Mouse (Mus musculus) stomach, embryonic 15.5 days (tissue): ENCODE data around the gene Ttl. TPM values are rescaled to one million over a fixed set of nuclear protein-coding genes. Genes with fewer than 3 reads are reported as not detected.

Experiments
- ATAC-seq: fragments of 200-750 bp; cut with Nextera tagmentation; 2 replicates; pipeline ENCODE4 v1.8.0; 2017; ENCODE audit warnings: low read depth, moderate number of reproducible peaks, moderate TSS enrichment; ENCODE audit not compliant: insufficient read depth, low FRiP score
- H3K27ac ChIP-seq: fragments of 300-500 bp; sonication (generic); 2 replicates; pipeline ENCODE4 v1.5.1; 2015; ENCODE audit warnings: mild to moderate bottlenecking, inconsistent platforms
- H3K27me3 ChIP-seq: fragments of 300-500 bp; sonication (generic); replicated peaks from 2 replicates; pipeline ENCODE4 v1.6.1; 2015; ENCODE audit warnings: inconsistent platforms
- H3K36me3 ChIP-seq: fragments of 300-500 bp; sonication (generic); 2 replicates; pipeline ENCODE4 v1.6.1; 2015; ENCODE audit warnings: inconsistent platforms
- H3K4me1 ChIP-seq: fragments of 300-500 bp; sonication (generic); 2 replicates; pipeline ENCODE4 v1.6.1; 2015; ENCODE audit warnings: inconsistent platforms
- H3K4me2 ChIP-seq: fragments of 300-500 bp; sonication (generic); 2 replicates; pipeline ENCODE4 v1.6.1; 2015; ENCODE audit warnings: mild to moderate bottlenecking, inconsistent platforms
- H3K4me3 ChIP-seq: fragments of 300-500 bp; sonication (generic); replicated peaks from 2 replicates; pipeline ENCODE4 v1.5.1; 2015; ENCODE audit warnings: inconsistent platforms
- H3K9ac ChIP-seq: fragments of 300-500 bp; sonication (generic); 2 replicates; pipeline ENCODE4 v1.6.1; 2015; ENCODE audit warnings: inconsistent platforms
- H3K9me3 ChIP-seq: fragments of 300-500 bp; sonication (generic); 2 replicates; pipeline ENCODE4 v1.6.1; 2016; ENCODE audit warnings: inconsistent platforms
- WGBS: fragments of 180-500 bp; shearing (Covaris S2); methylation state at CpG from one replicate; pipeline ENCODE4 v1.1.7; 2015; 5-methylcytosine and 5-hydroxymethylcytosine counted together
- polyA plus RNA-seq: library from polyadenylated mRNA; unstranded; fragments of >200 nt; fragmentation: Nextera tagmentation; extraction: Ambion mirVana; gene quantifications from 2 replicates; pipeline ENCODE4 v1.2.1, GENCODE M21; 2015

Ttl gene
- polyA plus RNA-seq: 13.4 TPM in 2 replicates

- H3K27me3 ChIP-seq: no peaks in the 10 kb centered on the region
- H3K4me1 ChIP-seq: peaks cover 5% of the 10 kb centered on the region; the same call in 1 of the 2 replicates
- H3K9ac ChIP-seq: peak within 1 kb of the TSS; percentile 57
- H3K4me2 ChIP-seq: peak within 1 kb of the TSS; percentile 85
- H3K4me3 ChIP-seq: peak within 1 kb of the TSS; percentile 78
- no peaks in the 10 kb centered on the region; the same call in 1 of the 2 replicates for H3K36me3 ChIP-seq
- peak; percentile 85 for ATAC-seq
- WGBS: 1% methylated on average over 62 of the region's 62 CpGs
- H3K27ac ChIP-seq: peak within 1 kb of the TSS; percentile 70
- H3K9me3 ChIP-seq: no peaks in the 10 kb centered on the region
These were observed at the start of gene Ttl for GRCm38 (mm10) chr2:129065437-129066282. Gene Ttl, plus strand, starts transcription at chr2:129065942.

- Histone ChIP-seq H3K4me1 (no peaks in the 10 kb centered on the region), H3K9ac (no peak overlapping the region), H3K27ac (no peak overlapping the region), H3K9me3 (no peaks in the 10 kb centered on the region), H3K4me2 (no peak overlapping the region), H3K36me3 (no peaks in the 10 kb centered on the region), H3K4me3 (no peak overlapping the region), H3K27me3 (no peaks in the 10 kb centered on the region)
- 44% methylated on average over 2 of the region's 2 CpGs for WGBS
- ATAC-seq: no peak
These were observed 45.6 kb upstream of the Ttl start for GRCm38 (mm10) chr2:129020106-129020505.

GRCm38 (mm10) chr2:129024820-129025219 lies 40.9 kb upstream of the Ttl start:
- Histone ChIP-seq H3K4me2 (no peak overlapping the region), H3K4me3 (no peak overlapping the region), H3K9ac (no peak overlapping the region), H3K4me1 (no peaks in the 10 kb centered on the region), H3K36me3 (no peaks in the 10 kb centered on the region), H3K27me3 (no peaks in the 10 kb centered on the region), H3K9me3 (no peaks in the 10 kb centered on the region), H3K27ac (no peak overlapping the region)
- no peak for ATAC-seq
- 71% methylated on average over 9 of the region's 9 CpGs for WGBS

DNA sequence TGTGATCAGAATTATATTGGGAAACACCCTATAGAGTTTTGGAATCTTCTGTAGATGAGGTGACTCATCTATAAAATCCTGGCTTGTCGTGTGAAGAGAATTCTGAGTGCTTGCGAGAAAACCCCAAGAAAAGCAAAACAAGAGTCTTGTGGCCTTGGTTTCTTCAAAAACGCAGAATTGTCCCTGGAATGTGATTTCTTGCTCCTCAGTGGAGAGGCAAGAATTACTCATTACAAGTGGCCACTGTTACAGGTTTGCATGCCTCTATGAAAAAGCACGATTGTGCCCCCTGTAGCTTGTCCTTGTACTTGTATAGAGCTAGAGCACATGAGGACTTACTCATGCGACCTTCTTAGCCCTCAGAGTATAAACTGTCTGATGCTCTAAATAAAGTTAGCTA lies 30.4 kb upstream of the Ttl start:
- 75% methylated on average over 5 of the region's 5 CpGs for WGBS
- Histone ChIP-seq H3K36me3 (no peaks in the 10 kb centered on the region), H3K9me3 (no peaks in the 10 kb centered on the region), H3K9ac (no peak overlapping the region), H3K4me2 (no peak overlapping the region), H3K4me3 (no peak overlapping the region), H3K4me1 (peaks cover 6% of the 10 kb centered on the region), H3K27ac (no peak overlapping the region), H3K27me3 (peaks cover 33% of the 10 kb centered on the region)
- ATAC-seq: no peak

GRCm38 (mm10) chr2:129038426-129038936 lies 27.3 kb upstream of the Ttl start:
- no peaks in the 10 kb centered on the region for H3K9me3 ChIP-seq
- peaks cover 6% of the 10 kb centered on the region for H3K4me1 ChIP-seq
- no peak overlapping the region for H3K27ac ChIP-seq
- H3K4me3 ChIP-seq: peak overlapping the region; percentile 40
- peaks cover 37% of the 10 kb centered on the region for H3K27me3 ChIP-seq
- WGBS: 30% methylated on average over 15 of the region's 15 CpGs
- ATAC-seq: no peak
- no peak overlapping the region for H3K9ac ChIP-seq
- H3K4me2 ChIP-seq: peak overlapping the region; percentile 89
- no peaks in the 10 kb centered on the region for H3K36me3 ChIP-seq

GRCm38 (mm10) chr2:129038937-129039631 lies 26.7 kb upstream of the Ttl start:
- Histone ChIP-seq H3K9ac (no peak overlapping the region), H3K4me2 (peak overlapping the region; percentile 89), H3K27me3 (peaks cover 37% of the 10 kb centered on the region), H3K27ac (no peak overlapping the region), H3K4me3 (peak overlapping the region; percentile 40), H3K36me3 (no peaks in the 10 kb centered on the region), H3K4me1 (peaks cover 6% of the 10 kb centered on the region), H3K9me3 (no peaks in the 10 kb centered on the region)
- no peak for ATAC-seq
- WGBS: 2% methylated on average over 62 of the region's 62 CpGs

GRCm38 (mm10) chr2:129040567-129040966 lies 25.2 kb upstream of the Ttl start:
- Histone ChIP-seq H3K27me3 (peaks cover 37% of the 10 kb centered on the region), H3K9me3 (no peaks in the 10 kb centered on the region), H3K4me1 (peaks cover 6% of the 10 kb centered on the region), H3K9ac (no peak overlapping the region), H3K4me3 (no peak overlapping the region), H3K36me3 (no peaks in the 10 kb centered on the region), H3K27ac (no peak overlapping the region), H3K4me2 (no peak overlapping the region)
- ATAC-seq: no peak
- 31% methylated on average over 6 of the region's 6 CpGs for WGBS

- 42% methylated on average over 6 of the region's 6 CpGs for WGBS
- no peak; the same call in 1 of the 2 replicates for ATAC-seq
- Histone ChIP-seq H3K4me1 (no peaks in the 10 kb centered on the region), H3K27me3 (no peaks in the 10 kb centered on the region), H3K4me2 (no peak overlapping the region), H3K9ac (no peak overlapping the region), H3K27ac (peak overlapping the region; percentile 45; the same call in 1 of the 2 replicates), H3K36me3 (no peaks in the 10 kb centered on the region), H3K9me3 (no peaks in the 10 kb centered on the region), H3K4me3 (no peak overlapping the region)
These were observed 19.4 kb upstream of the Ttl start for GRCm38 (mm10) chr2:129046172-129046845.

- Histone ChIP-seq H3K27ac (peak overlapping the region; percentile 45; the same call in 1 of the 2 replicates), H3K36me3 (no peaks in the 10 kb centered on the region), H3K4me3 (no peak overlapping the region), H3K27me3 (no peaks in the 10 kb centered on the region), H3K4me2 (no peak overlapping the region), H3K9me3 (no peaks in the 10 kb centered on the region), H3K4me1 (no peaks in the 10 kb centered on the region), H3K9ac (no peak overlapping the region)
- no peak for ATAC-seq
- WGBS: 66% methylated on average over 4 of the region's 4 CpGs
These were observed 18.9 kb upstream of the Ttl start for GRCm38 (mm10) chr2:129046846-129047196.

GRCm38 (mm10) chr2:129047811-129048210 lies 17.9 kb upstream of the Ttl start, which contains the start of gene Vinac1:
Gene Vinac1, minus strand, starts transcription at chr2:129048172.
- no peak within 1 kb of the TSS for H3K9ac ChIP-seq
- no peak within 1 kb of the TSS for H3K4me2 ChIP-seq
- no peaks in the 10 kb centered on the region for H3K36me3 ChIP-seq
- H3K4me3 ChIP-seq: no peak within 1 kb of the TSS
- 79% methylated on average over 8 of the region's 8 CpGs for WGBS
- ATAC-seq: no peak
- no peaks in the 10 kb centered on the region for H3K9me3 ChIP-seq
- no peaks in the 10 kb centered on the region for H3K4me1 ChIP-seq
- no peaks in the 10 kb centered on the region for H3K27me3 ChIP-seq
- peak within 1 kb of the TSS; percentile 45; the same call in 1 of the 2 replicates for H3K27ac ChIP-seq

- no peak overlapping the region for H3K4me3 ChIP-seq
- H3K27me3 ChIP-seq: no peaks in the 10 kb centered on the region
- no peaks in the 10 kb centered on the region for H3K36me3 ChIP-seq
- H3K4me1 ChIP-seq: no peaks in the 10 kb centered on the region
- no peak overlapping the region for H3K4me2 ChIP-seq
- no peak overlapping the region for H3K9ac ChIP-seq
- no peaks in the 10 kb centered on the region for H3K9me3 ChIP-seq
- no peak for ATAC-seq
- 46% methylated on average over 4 of the region's 4 CpGs for WGBS
- H3K27ac ChIP-seq: no peak overlapping the region
These were observed 13.2 kb upstream of the Ttl start for GRCm38 (mm10) chr2:129052451-129052983.
